Mouse (Mus musculus) liver, embryonic 16.5 days (tissue): ENCODE measurements at regions not wholly inside any gene's neighbourhood (a gene's known extent, or its start where the extent isn't known, plus 50 kb on each side); places are given as distances from the start of the nearest gene placed in this dataset.

ENCODE experiments used
- ATAC-seq: fragments of 200-750 bp; cut with Nextera tagmentation; 2 replicates; pipeline ENCODE4 v1.8.0; 2017; ENCODE audit warnings: low read depth, mild to moderate bottlenecking, moderate number of reproducible peaks, moderate library complexity
- H3K27ac ChIP-seq: fragments of 300-500 bp; sonication (generic); 2 replicates; pipeline ENCODE4 v1.5.1; 2014; ENCODE audit warnings: mild to moderate bottlenecking, low read length
- H3K27me3 ChIP-seq: fragments of 300-500 bp; sonication (generic); 2 replicates; pipeline ENCODE4 v1.6.1; 2014; ENCODE audit warnings: low read depth, low read length, mixed read lengths; ENCODE audit not compliant: control insufficient read depth, insufficient read depth
- H3K36me3 ChIP-seq: fragments of 300-500 bp; sonication (generic); 2 replicates; pipeline ENCODE4 v1.6.1; 2014; ENCODE audit warnings: mild to moderate bottlenecking; ENCODE audit not compliant: control insufficient read depth, insufficient read depth
- H3K4me1 ChIP-seq: fragments of 300-500 bp; sonication (generic); 2 replicates; pipeline ENCODE4 v1.6.1; 2014; ENCODE audit warnings: low read depth, low read length, mixed read lengths; ENCODE audit not compliant: control insufficient read depth
- H3K4me2 ChIP-seq: fragments of 300-500 bp; sonication (generic); 2 replicates; pipeline ENCODE4 v1.6.1; 2014; ENCODE audit warnings: low read depth, low read length, mixed read lengths
- H3K4me3 ChIP-seq: fragments of 300-500 bp; sonication (generic); 2 replicates; pipeline ENCODE4 v1.5.1; 2014; ENCODE audit warnings: low read depth, mild to moderate bottlenecking, low read length
- H3K9ac ChIP-seq: fragments of 300-500 bp; sonication (generic); 2 replicates; pipeline ENCODE4 v1.6.1; 2014; ENCODE audit warnings: low read depth, low read length
- H3K9me3 ChIP-seq: fragments of 300-500 bp; sonication (generic); replicated peaks from 2 replicates; pipeline ENCODE4 v1.6.1; 2016; ENCODE audit warnings: low read length; ENCODE audit not compliant: control insufficient read depth
- WGBS: fragments of 180-500 bp; shearing (Covaris S2); extraction: QIAGEN DNeasy Blood & Tissue Kit; methylation state at CpG from one replicate; pipeline ENCODE4 v1.1.7; 2014; ENCODE audit not compliant: insufficient replicate concordance; 5-methylcytosine and 5-hydroxymethylcytosine counted together

DNA sequence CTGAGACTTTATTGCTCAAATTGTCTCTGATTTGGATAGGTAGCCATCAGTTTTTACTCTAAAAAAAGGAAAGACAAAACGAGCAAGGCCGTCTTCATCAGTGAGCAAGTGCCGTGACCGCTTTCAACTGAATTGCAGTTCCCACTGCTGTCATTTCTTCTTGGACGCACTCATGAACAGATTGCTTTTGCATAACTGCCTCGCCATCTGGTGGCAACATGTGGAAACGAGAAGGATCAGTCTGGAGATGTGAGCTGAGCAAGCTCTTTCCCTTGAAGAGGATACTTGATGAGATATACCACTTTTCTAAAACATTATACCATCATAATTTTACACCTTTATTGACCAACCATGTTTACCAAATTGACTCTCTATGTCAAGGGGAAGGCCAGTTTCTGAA, 137.7 kb downstream of the Gm9733 start:
- ATAC-seq: no peak; the same call in 1 of the 2 replicates
- no peaks in the 10 kb centered on the region for H3K9me3 ChIP-seq
- WGBS: 6% methylated on average over 7 of the region's 7 CpGs
- H3K27me3 ChIP-seq: no peaks in the 10 kb centered on the region
- no peaks in the 10 kb centered on the region; the same call in 1 of the 2 replicates for H3K4me1 ChIP-seq
- H3K36me3 ChIP-seq: no peaks in the 10 kb centered on the region
- no peak overlapping the region for H3K4me3 ChIP-seq
- H3K27ac ChIP-seq: no peak overlapping the region
- no peak overlapping the region for H3K9ac ChIP-seq
- no peak overlapping the region for H3K4me2 ChIP-seq

DNA sequence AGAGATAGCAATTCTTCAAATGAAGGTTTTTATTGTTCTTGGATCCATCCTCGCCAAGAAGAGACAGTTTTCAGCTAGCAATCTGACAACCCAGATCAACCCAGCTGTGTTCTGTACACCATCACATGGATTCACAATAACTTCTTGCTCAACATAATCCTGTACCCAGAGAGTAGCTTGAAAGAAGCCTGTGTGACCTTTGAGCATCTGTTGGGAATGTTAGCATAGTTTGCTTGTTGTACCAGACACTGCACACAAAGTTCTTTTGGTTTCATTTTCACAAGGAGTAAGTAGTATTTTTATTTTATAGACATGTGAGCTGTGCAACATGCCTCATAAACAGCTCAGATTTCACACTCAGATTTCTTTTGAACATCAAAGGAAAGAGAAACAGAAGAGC, 136.0 kb downstream of the Gm9733 start:
- Histone ChIP-seq H3K9ac (no peak overlapping the region), H3K4me3 (no peak overlapping the region), H3K27ac (no peak overlapping the region), H3K36me3 (no peaks in the 10 kb centered on the region), H3K27me3 (no peaks in the 10 kb centered on the region), H3K9me3 (no peaks in the 10 kb centered on the region), H3K4me2 (no peak overlapping the region), H3K4me1 (no peaks in the 10 kb centered on the region; the same call in 1 of the 2 replicates)
- 31% methylated on average over 1 of the region's 1 CpGs for WGBS
- ATAC-seq: peak; percentile 76

- Histone ChIP-seq H3K4me2 (no peak overlapping the region), H3K9ac (no peak overlapping the region), H3K4me3 (no peak overlapping the region), H3K27ac (no peak overlapping the region), H3K4me1 (no peaks in the 10 kb centered on the region; the same call in 1 of the 2 replicates), H3K36me3 (no peaks in the 10 kb centered on the region), H3K27me3 (no peaks in the 10 kb centered on the region), H3K9me3 (no peaks in the 10 kb centered on the region)
- no peak for ATAC-seq
- 42% methylated on average over 3 of the region's 3 CpGs for WGBS
Measured at GRCm38 (mm10) chr3:15198086-15198485, 134.0 kb downstream of the Gm9733 start.

- Histone ChIP-seq H3K27me3 (no peaks in the 10 kb centered on the region), H3K27ac (no peak overlapping the region), H3K4me3 (no peak overlapping the region), H3K4me1 (no peaks in the 10 kb centered on the region; the same call in 1 of the 2 replicates), H3K9me3 (no peaks in the 10 kb centered on the region), H3K9ac (no peak overlapping the region), H3K4me2 (no peak overlapping the region), H3K36me3 (no peaks in the 10 kb centered on the region)
- no peak for ATAC-seq
- WGBS: 61% methylated on average over 1 of the region's 1 CpGs
Measured at GRCm38 (mm10) chr3:15200309-15200708, 131.8 kb downstream of the Gm9733 start.

- Histone ChIP-seq H3K4me3 (no peak overlapping the region), H3K27me3 (no peaks in the 10 kb centered on the region), H3K9ac (no peak overlapping the region), H3K4me2 (no peak overlapping the region), H3K4me1 (no peaks in the 10 kb centered on the region; the same call in 1 of the 2 replicates), H3K9me3 (no peaks in the 10 kb centered on the region), H3K27ac (no peak overlapping the region), H3K36me3 (no peaks in the 10 kb centered on the region)
- no peak for ATAC-seq
Measured at GRCm38 (mm10) chr3:15200990-15201389, 131.1 kb downstream of the Gm9733 start.

- Histone ChIP-seq H3K4me2 (no peak overlapping the region), H3K27me3 (no peaks in the 10 kb centered on the region), H3K9me3 (no peaks in the 10 kb centered on the region), H3K4me3 (no peak overlapping the region), H3K27ac (no peak overlapping the region), H3K4me1 (no peaks in the 10 kb centered on the region), H3K36me3 (no peaks in the 10 kb centered on the region), H3K9ac (no peak overlapping the region)
- ATAC-seq: no peak
- 56% methylated on average over 7 of the region's 7 CpGs for whole genome bisulfite sequencing
Measured at GRCm38 (mm10) chr3:15202760-15203159, 129.3 kb downstream of the Gm9733 start.

- no peak for ATAC-seq
- no peak overlapping the region for H3K4me3 ChIP-seq
- no peaks in the 10 kb centered on the region for H3K9me3 ChIP-seq
- no peaks in the 10 kb centered on the region for H3K36me3 ChIP-seq
- no peak overlapping the region for H3K27ac ChIP-seq
- WGBS: 63% methylated on average over 6 of the region's 6 CpGs
- H3K4me2 ChIP-seq: no peak overlapping the region
- no peaks in the 10 kb centered on the region for H3K4me1 ChIP-seq
- H3K27me3 ChIP-seq: no peaks in the 10 kb centered on the region
- no peak overlapping the region for H3K9ac ChIP-seq
Measured at GRCm38 (mm10) chr3:15205266-15206229, 126.6 kb downstream of the Gm9733 start.

GRCm38 (mm10) chr3:15212357-15212756, 119.7 kb downstream of the Gm9733 start:
- Histone ChIP-seq H3K36me3 (no peaks in the 10 kb centered on the region), H3K27me3 (no peaks in the 10 kb centered on the region), H3K9me3 (no peaks in the 10 kb centered on the region), H3K27ac (no peak overlapping the region), H3K4me1 (no peaks in the 10 kb centered on the region), H3K4me2 (no peak overlapping the region), H3K4me3 (no peak overlapping the region), H3K9ac (no peak overlapping the region)
- WGBS: 63% methylated on average over 3 of the region's 3 CpGs
- no peak for ATAC-seq

DNA sequence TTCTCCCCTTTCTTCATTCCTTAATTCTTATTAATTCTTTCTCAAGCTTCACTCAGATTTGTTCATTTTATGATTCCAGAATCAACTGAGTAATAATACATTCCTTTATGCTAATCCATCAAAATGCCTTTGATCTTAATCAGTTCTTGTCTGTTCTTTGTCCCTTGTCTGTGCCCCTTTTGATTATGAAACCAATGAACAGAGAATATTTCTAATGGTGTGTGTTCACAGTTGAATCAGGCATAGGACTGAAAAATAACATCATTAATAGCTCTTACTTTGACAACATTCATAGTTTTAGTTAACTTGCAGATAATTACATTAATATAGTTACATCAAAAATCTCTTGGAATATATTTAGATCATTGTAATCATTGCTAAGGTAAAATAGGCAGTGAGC, 114.5 kb downstream of the Gm9733 start:
- H3K4me1 ChIP-seq: no peaks in the 10 kb centered on the region
- no peak overlapping the region for H3K4me3 ChIP-seq
- ATAC-seq: no peak
- no peaks in the 10 kb centered on the region for H3K9me3 ChIP-seq
- no peaks in the 10 kb centered on the region for H3K27me3 ChIP-seq
- H3K27ac ChIP-seq: no peak overlapping the region
- no peak overlapping the region for H3K4me2 ChIP-seq
- no peaks in the 10 kb centered on the region for H3K36me3 ChIP-seq
- no peak overlapping the region for H3K9ac ChIP-seq
